Mouse (Mus musculus) liver, embryonic 14.5 days (tissue): ENCODE measurements around the gene Cdh22.

Source experiments
- CTCF ChIP-seq: IDR thresholded peaks from 2 replicates; pipeline ENCODE4 v1.5.1; 2016; ENCODE audit warnings: antibody characterized with exemption, low read depth, control low read depth
- EP300 ChIP-seq: IDR thresholded peaks from 2 replicates; pipeline ENCODE4 v1.6.1; 2016; ENCODE audit warnings: antibody characterized with exemption, low read depth

DNA sequence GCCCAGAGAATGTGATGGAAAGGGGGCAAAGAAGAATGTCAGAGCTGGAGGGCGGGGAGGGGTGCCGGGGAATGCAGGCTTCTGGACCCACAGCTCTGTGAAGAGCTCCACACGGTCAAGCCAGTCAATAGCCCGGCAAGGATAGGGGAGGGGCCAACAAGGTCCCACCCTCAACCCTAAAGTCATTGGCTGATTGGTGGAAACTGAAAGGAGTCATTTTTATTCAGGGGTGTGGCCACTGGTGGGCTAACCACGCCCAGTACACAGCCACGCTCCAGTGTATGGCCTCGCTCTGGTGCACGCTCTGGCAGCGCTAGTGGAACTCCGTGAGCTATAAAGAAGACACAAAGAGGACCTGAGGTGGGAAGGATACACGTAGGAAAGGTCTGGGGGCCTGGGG, 120.9 kb downstream of the Cdh22 start:
- TF ChIP-seq EP300 (no peak), CTCF (no peak)
